ENCODE assay signal across 9 mouse cellular contexts in the genomic region with DNA sequence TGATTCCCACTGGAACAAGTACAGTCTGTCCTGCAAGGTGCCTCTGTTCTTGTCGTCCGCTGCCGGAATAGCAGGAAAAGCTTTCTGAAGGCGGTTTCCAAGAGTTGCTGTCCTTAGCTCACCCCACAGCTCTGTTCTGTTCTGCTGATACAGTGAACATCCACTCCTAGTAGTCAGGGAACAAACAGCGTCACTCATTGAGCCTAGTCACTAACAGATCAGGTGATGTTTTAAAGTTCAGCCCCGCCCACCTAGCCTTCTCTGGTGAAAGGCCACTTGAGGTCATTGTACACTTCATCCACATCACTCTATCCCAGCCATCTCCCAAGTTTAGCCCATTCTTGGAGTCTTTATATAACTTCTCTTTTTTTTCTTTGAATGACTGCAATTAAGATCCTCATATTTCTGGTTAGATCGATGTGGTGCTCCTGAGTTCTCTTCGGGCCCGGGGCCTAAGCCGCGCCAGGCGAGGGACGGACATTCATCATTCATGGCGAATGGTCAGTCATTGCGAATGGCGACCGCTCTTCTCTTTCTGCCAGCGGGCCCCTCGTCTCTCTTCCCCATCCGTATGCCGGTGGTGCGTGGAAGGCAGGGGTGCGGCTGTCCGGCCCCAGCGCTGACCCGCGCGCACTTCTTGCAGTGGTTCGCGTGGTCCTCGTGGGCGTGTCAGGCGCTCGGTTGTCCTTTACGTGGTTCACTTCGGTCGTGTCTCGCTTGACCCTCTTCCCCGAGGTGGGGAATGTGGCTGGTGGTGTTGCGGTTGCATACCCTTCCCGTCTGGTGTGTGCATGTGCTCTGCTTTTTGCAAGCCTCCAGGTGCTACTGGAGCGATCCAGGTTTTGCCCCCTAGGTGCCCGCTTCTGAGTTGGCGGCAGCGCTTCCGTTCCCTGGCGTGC. TPM values are rescaled to one million over a fixed set of nuclear protein-coding genes. Genes with fewer than 3 reads are reported as not detected.
DNase-seq lines count a peak whose midpoint lies in the region; ATAC-seq lines count a peak whose summit lies in the region.
"Had no signal": no experiment of that assay in that cellular context is flagged by ENCODE, and none has a peak within 500 bp of the region (broad histone marks: within the 10 kb centered on the region; RNA-seq: fewer than 3 reads in every experiment).

No protein-coding gene starts in this region.

- DNase-seq in 416B (ENCODE audit: low read depth) = peak; percentile 21
- DNase-seq in cerebellum, adult 8-10 months = peak; percentile 10
- DNase-seq in frontal cortex, postnatal 14 days (ENCODE audit: low spot score in 2 of 2) = peak; percentile 41 to 61
- peak; percentile 46 for DNase-seq in hindbrain, embryonic 11.5 days (ENCODE audit: low spot score)
- peak; percentile 11 to 16 for DNase-seq in layer of hippocampus, postnatal 25 days (ENCODE audit: extremely low spot score in 1 of 2, low spot score in 1 of 2)
- DNase-seq in lung, postnatal 10 days = peak; percentile 72
- peak; percentile 30 for DNase-seq in right cerebral cortex, postnatal 4 days
- DNase-seq in thymus, postnatal 4 days = no peak

- peak; percentile 71 for ATAC-seq in hindbrain, embryonic 11.5 days (ENCODE audit: low FRiP score)

- no peak overlapping the region for H3K27ac ChIP-seq in hindbrain, embryonic 11.5 days (ENCODE audit: low read depth, low read length)

- peak overlapping the region; percentile 86 for H3K4me2 ChIP-seq in hindbrain, embryonic 11.5 days (replicated peaks; ENCODE audit: low read depth, low read length)

- H3K4me1 ChIP-seq in hindbrain, embryonic 11.5 days (replicated peaks; ENCODE audit: control insufficient read depth, insufficient read depth, low read length) = no peaks in the 10 kb centered on the region

- 20% methylated on average over 47 of the region's 47 CpGs for WGBS in hindbrain, embryonic 11.5 days

- peak overlapping the region; percentile 44 for H3K4me3 ChIP-seq in hindbrain, embryonic 11.5 days (ENCODE audit: low read depth, low read length)

- H3K9me3 ChIP-seq in hindbrain, embryonic 11.5 days (ENCODE audit: control insufficient read depth, low read length) = no peaks in the 10 kb centered on the region

- H3K36me3 ChIP-seq in hindbrain, embryonic 11.5 days (ENCODE audit: control insufficient read depth, insufficient read depth, low read length) = no peaks in the 10 kb centered on the region

- H3K27me3 ChIP-seq in hindbrain, embryonic 11.5 days (ENCODE audit: control insufficient read depth, insufficient read depth, low read length) = no peaks in the 10 kb centered on the region

- 0 out of 2 replicates have a peak overlapping the region, but pooled peaks have one; percentile 42 for H3K9ac ChIP-seq in hindbrain, embryonic 11.5 days (ENCODE audit: low read depth, low read length)

RNA-seq across cellular contexts. Expression of a gene that starts 20.2 kb away (rescaled TPM):
- polyA plus RNA-seq in hindbrain, embryonic 11.5 days (2014; fragmentation: Nextera tagmentation; extraction: Ambion mirVana) = not detected in 2 replicates
- total RNA-seq in layer of hippocampus, postnatal 25 days (2021) = not detected
- polyA plus RNA-seq: spleen, adult 2 months had no signal

RNA-seq across cellular contexts. Expression of a gene that starts 51.0 kb away (rescaled TPM):
- polyA plus RNA-seq in hindbrain, embryonic 11.5 days (2014; fragmentation: Nextera tagmentation; extraction: Ambion mirVana) = 38.9 and 47.6 TPM in 2 replicates
- total RNA-seq in layer of hippocampus, postnatal 25 days (2021) = 10 to 100 TPM; 19.6 to 20.7 TPM
